Mouse (Mus musculus) heart, embryonic 15.5 days (tissue): Measurements from ENCODE around the gene Tmprss11b. TPM values are rescaled to one million over a fixed set of nuclear protein-coding genes. Genes with fewer than 3 reads are reported as not detected.
"Not testable (repeated sequence)": the region's sequence is repeated elsewhere in the genome, so short reads cannot be mapped to it uniquely, and the experiment has no call there.

Experiments used
- ATAC-seq: fragments of 200-750 bp; cut with Nextera tagmentation; replicated peaks from 2 replicates; pipeline ENCODE4 v1.8.0; 2017; ENCODE audit warnings: low read depth, moderate TSS enrichment; ENCODE audit not compliant: insufficient number of reproducible peaks, insufficient read depth, low FRiP score
- H3K27ac ChIP-seq: fragments of 300-500 bp; sonication (generic); 2 replicates; pipeline ENCODE4 v1.5.1; 2015; ENCODE audit warnings: mild to moderate bottlenecking, inconsistent platforms
- H3K27me3 ChIP-seq: fragments of 300-500 bp; sonication (generic); 2 replicates; pipeline ENCODE4 v1.6.1; 2015; ENCODE audit warnings: inconsistent platforms
- H3K36me3 ChIP-seq: fragments of 300-500 bp; sonication (generic); 2 replicates; pipeline ENCODE4 v1.6.1; 2015; ENCODE audit warnings: mild to moderate bottlenecking, inconsistent platforms
- H3K4me1 ChIP-seq: fragments of 300-500 bp; sonication (generic); replicated peaks from 2 replicates; pipeline ENCODE4 v1.6.1; 2015; ENCODE audit warnings: inconsistent platforms
- H3K4me2 ChIP-seq: fragments of 300-500 bp; sonication (generic); 2 replicates; pipeline ENCODE4 v1.6.1; 2015; ENCODE audit warnings: inconsistent platforms, mild to moderate bottlenecking, moderate library complexity
- H3K4me3 ChIP-seq: fragments of 300-500 bp; sonication (generic); 2 replicates; pipeline ENCODE4 v1.5.1; 2015; ENCODE audit warnings: mild to moderate bottlenecking, inconsistent platforms
- H3K9ac ChIP-seq: fragments of 300-500 bp; sonication (generic); 2 replicates; pipeline ENCODE4 v1.6.1; 2015; ENCODE audit warnings: mild to moderate bottlenecking, inconsistent platforms
- H3K9me3 ChIP-seq: fragments of 300-500 bp; sonication (generic); replicated peaks from 2 replicates; pipeline ENCODE4 v1.6.1; 2016; ENCODE audit warnings: inconsistent platforms
- WGBS: fragments of 180-500 bp; shearing (Covaris S2); methylation state at CpG from one replicate; pipeline ENCODE4 v1.1.7; 2015; ENCODE audit warnings: mixed read lengths; 5-methylcytosine and 5-hydroxymethylcytosine counted together
- polyA plus RNA-seq: library from polyadenylated mRNA; unstranded; fragments of >200 nt; fragmentation: Nextera tagmentation; extraction: Ambion mirVana; gene quantifications from 2 replicates; pipeline ENCODE4 v1.2.1, GENCODE M21; 2015

Gene Tmprss11b
- not detected in 2 replicates for polyA plus RNA-seq

GRCm38 (mm10) chr5:86676262-86676661 lies at the start of gene Tmprss11b:
TSS of gene Tmprss11b (minus strand) at chr5:86676362.
- no peaks in the 10 kb centered on the region for H3K4me1 ChIP-seq
- no peak within 1 kb of the TSS for H3K9ac ChIP-seq
- no peaks in the 10 kb centered on the region for H3K27me3 ChIP-seq
- H3K27ac ChIP-seq, result no peak within 1 kb of the TSS
- H3K36me3 ChIP-seq, result no peaks in the 10 kb centered on the region
- H3K4me2 ChIP-seq, result no peak within 1 kb of the TSS
- H3K4me3 ChIP-seq, result no peak within 1 kb of the TSS
- ATAC-seq, result no peak
- WGBS, result 72% methylated on average over 5 of the region's 5 CpGs
- no peaks in the 10 kb centered on the region for H3K9me3 ChIP-seq

GRCm38 (mm10) chr5:86725021-86725420 lies 48.9 kb upstream of the Tmprss11b start:
- no peaks in the 10 kb centered on the region for H3K4me1 ChIP-seq
- H3K27ac ChIP-seq, result no peak overlapping the region
- H3K4me3 ChIP-seq, result no peak overlapping the region
- no peaks in the 10 kb centered on the region for H3K36me3 ChIP-seq
- H3K9me3 ChIP-seq, result no peaks in the 10 kb centered on the region
- no peak overlapping the region for H3K9ac ChIP-seq
- no peaks in the 10 kb centered on the region for H3K27me3 ChIP-seq
- H3K4me2 ChIP-seq, result no peak overlapping the region
- ATAC-seq, result no peak

- no peaks in the 10 kb centered on the region for H3K36me3 ChIP-seq
- no peak overlapping the region for H3K4me3 ChIP-seq
- H3K4me1 ChIP-seq, result no peaks in the 10 kb centered on the region
- no peak overlapping the region for H3K27ac ChIP-seq
- H3K9ac ChIP-seq, result no peak overlapping the region
- 29% methylated on average over 2 of the region's 2 CpGs for WGBS
- no peak for ATAC-seq
- no peaks in the 10 kb centered on the region for H3K9me3 ChIP-seq
- H3K27me3 ChIP-seq, result no peaks in the 10 kb centered on the region
- H3K4me2 ChIP-seq, result no peak overlapping the region
These were observed 46.8 kb upstream of the Tmprss11b start for GRCm38 (mm10) chr5:86722820-86723460.

GRCm38 (mm10) chr5:86714967-86715366 lies 38.8 kb upstream of the Tmprss11b start:
- H3K36me3 ChIP-seq, result no peaks in the 10 kb centered on the region
- no peaks in the 10 kb centered on the region for H3K4me1 ChIP-seq
- no peak overlapping the region for H3K4me3 ChIP-seq
- no peak overlapping the region for H3K9ac ChIP-seq
- no peaks in the 10 kb centered on the region for H3K9me3 ChIP-seq
- no peaks in the 10 kb centered on the region for H3K27me3 ChIP-seq
- H3K27ac ChIP-seq, result no peak overlapping the region
- 77% methylated on average over 2 of the region's 2 CpGs for WGBS
- no peak overlapping the region for H3K4me2 ChIP-seq
- no peak for ATAC-seq

GRCm38 (mm10) chr5:86704923-86705322 lies 28.8 kb upstream of the Tmprss11b start:
- H3K27me3 ChIP-seq, result no peaks in the 10 kb centered on the region
- no peak overlapping the region for H3K4me2 ChIP-seq
- H3K4me3 ChIP-seq, result no peak overlapping the region
- no peak for ATAC-seq
- H3K9ac ChIP-seq, result no peak overlapping the region
- no peaks in the 10 kb centered on the region for H3K4me1 ChIP-seq
- 71% methylated on average over 3 of the region's 3 CpGs for WGBS
- H3K36me3 ChIP-seq, result no peaks in the 10 kb centered on the region
- H3K27ac ChIP-seq, result no peak overlapping the region
- H3K9me3 ChIP-seq, result no peaks in the 10 kb centered on the region

GRCm38 (mm10) chr5:86684667-86685066 lies 8.5 kb upstream of the Tmprss11b start:
- no peak for ATAC-seq
- no peak overlapping the region for H3K27ac ChIP-seq
- H3K36me3 ChIP-seq, result no peaks in the 10 kb centered on the region
- H3K27me3 ChIP-seq, result no peaks in the 10 kb centered on the region
- H3K9me3 ChIP-seq, result no peaks in the 10 kb centered on the region
- no peaks in the 10 kb centered on the region for H3K4me1 ChIP-seq
- no peak overlapping the region for H3K4me3 ChIP-seq
- no peak overlapping the region for H3K9ac ChIP-seq
- 53% methylated on average over 4 of the region's 4 CpGs for WGBS
- H3K4me2 ChIP-seq, result no peak overlapping the region

GRCm38 (mm10) chr5:86649185-86649584 lies 27.0 kb downstream of the Tmprss11b start:
- not testable (repeated sequence) for H3K9ac ChIP-seq, H3K9me3 ChIP-seq, H3K4me1 ChIP-seq, H3K27ac ChIP-seq, H3K4me3 ChIP-seq, H3K27me3 ChIP-seq, H3K4me2 ChIP-seq, H3K36me3 ChIP-seq, ATAC-seq
- WGBS, result 19% methylated on average over 4 of the region's 4 CpGs

- no peak overlapping the region for H3K4me2 ChIP-seq
- H3K27me3 ChIP-seq, result no peaks in the 10 kb centered on the region
- H3K27ac ChIP-seq, result no peak overlapping the region
- no peaks in the 10 kb centered on the region for H3K36me3 ChIP-seq
- H3K4me1 ChIP-seq, result 0 out of 2 replicates have a peak, but pooled peaks cover 4% of the 10 kb centered on the region
- H3K9ac ChIP-seq, result no peak overlapping the region
- ATAC-seq, result no peak
- no peaks in the 10 kb centered on the region for H3K9me3 ChIP-seq
- 15% methylated on average over 3 of the region's 3 CpGs for WGBS
- no peak overlapping the region for H3K4me3 ChIP-seq
These were observed 35.4 kb downstream of the Tmprss11b start for GRCm38 (mm10) chr5:86640795-86641194.

- Histone ChIP-seq H3K9me3 (no peaks in the 10 kb centered on the region), H3K9ac (no peak within 1 kb of the TSS), H3K27ac (no peak within 1 kb of the TSS), H3K27me3 (no peaks in the 10 kb centered on the region), H3K36me3 (no peaks in the 10 kb centered on the region), H3K4me2 (no peak within 1 kb of the TSS), H3K4me3 (no peak within 1 kb of the TSS), H3K4me1 (no peaks in the 10 kb centered on the region)
- no peak for ATAC-seq
- WGBS, result 66% methylated on average over 5 of the region's 5 CpGs
These were observed 43.8 kb downstream of the Tmprss11b start, which contains the start of gene Tmprss11f for GRCm38 (mm10) chr5:86632324-86632723. TSS of gene Tmprss11f (minus strand) at chr5:86632424.

- Histone ChIP-seq H3K9me3 (no peaks in the 10 kb centered on the region), H3K4me2 (no peak overlapping the region), H3K27ac (no peak overlapping the region), H3K4me3 (no peak overlapping the region), H3K4me1 (no peaks in the 10 kb centered on the region), H3K27me3 (no peaks in the 10 kb centered on the region), H3K9ac (no peak overlapping the region), H3K36me3 (no peaks in the 10 kb centered on the region)
- no peak for ATAC-seq
- WGBS, result 42% methylated on average over 2 of the region's 2 CpGs
These were observed 45.5 kb downstream of the Tmprss11b start for GRCm38 (mm10) chr5:86630700-86631099.

GRCm38 (mm10) chr5:86621778-86622177 lies 54.4 kb downstream of the Tmprss11b start:
- Histone ChIP-seq H3K4me2 (no peak overlapping the region), H3K27ac (no peak overlapping the region), H3K27me3 (no peaks in the 10 kb centered on the region), H3K36me3 (no peaks in the 10 kb centered on the region), H3K9ac (no peak overlapping the region), H3K4me3 (no peak overlapping the region), H3K4me1 (no peaks in the 10 kb centered on the region), H3K9me3 (no peaks in the 10 kb centered on the region)
- 71% methylated on average over 1 of the region's 1 CpGs for WGBS
- ATAC-seq, result no peak
